Mouse (Mus musculus) small intestine, adult 2 months (tissue): Measurements from ENCODE around the gene Xpo4. TPM values are rescaled to one million over a fixed set of nuclear protein-coding genes. Genes with fewer than 3 reads are reported as not detected.

Source experiments
- H3K27ac ChIP-seq: fragments of 200-500 bp; 2 replicates; pipeline ENCODE4 v1.5.1; 2012; ENCODE audit warnings: low read depth, low read length, control low read depth, inconsistent platforms; ENCODE audit not compliant: insufficient read depth
- H3K27me3 ChIP-seq: fragments of 200-500 bp; 2 replicates; pipeline ENCODE4 v1.6.1; 2012; ENCODE audit warnings: mild to moderate bottlenecking, moderate library complexity, low read length, inconsistent platforms; ENCODE audit not compliant: control insufficient read depth, insufficient read depth
- H3K36me3 ChIP-seq: fragments of 200-500 bp; 2 replicates; pipeline ENCODE4 v1.6.1; 2012; ENCODE audit warnings: mild to moderate bottlenecking, low read length, control low read depth, inconsistent platforms; ENCODE audit not compliant: control insufficient read depth, insufficient read depth
- H3K4me1 ChIP-seq: fragments of 200-500 bp; 2 replicates; pipeline ENCODE4 v1.6.1; 2012; ENCODE audit warnings: low read length, inconsistent platforms, mixed read lengths; ENCODE audit not compliant: control insufficient read depth, insufficient read depth, insufficient read length
- H3K4me3 ChIP-seq: fragments of 200-500 bp; 2 replicates; pipeline ENCODE4 v1.5.1; 2012; ENCODE audit warnings: low read depth, mild to moderate bottlenecking, control low read depth, inconsistent platforms, low read length, moderate library complexity
- CTCF ChIP-seq: fragments of 200-500 bp; IDR thresholded peaks from 2 replicates; pipeline ENCODE4 v1.5.1; 2012; ENCODE audit warnings: low read depth, mild to moderate bottlenecking, control low read depth, inconsistent platforms, low read length, moderate library complexity, mixed read lengths; ENCODE audit not compliant: insufficient replicate concordance, insufficient read length; ENCODE audit errors: extremely low read depth
- POLR2A ChIP-seq: fragments of 200-500 bp; IDR thresholded peaks from 2 replicates; pipeline ENCODE4 v1.6.1; 2012; ENCODE audit warnings: low read depth, mild to moderate bottlenecking, control low read depth, inconsistent platforms, low read length, moderate library complexity
- WGBS: fragments of 180-500 bp; shearing (Covaris S2); methylation state at CpG from one replicate; pipeline ENCODE4 v1.1.7; 2018; 5-methylcytosine and 5-hydroxymethylcytosine counted together
- polyA plus RNA-seq: library from polyadenylated mRNA; depleted of rRNA; stranded (reverse); fragments of >200 nt; gene quantifications from 2 replicates; pipeline ENCODE4 v1.2.3, GENCODE M21; 2012; rRNA removed

Gene Xpo4
- polyA plus RNA-seq = 0.58 and 0.66 TPM in 2 replicates

DNA sequence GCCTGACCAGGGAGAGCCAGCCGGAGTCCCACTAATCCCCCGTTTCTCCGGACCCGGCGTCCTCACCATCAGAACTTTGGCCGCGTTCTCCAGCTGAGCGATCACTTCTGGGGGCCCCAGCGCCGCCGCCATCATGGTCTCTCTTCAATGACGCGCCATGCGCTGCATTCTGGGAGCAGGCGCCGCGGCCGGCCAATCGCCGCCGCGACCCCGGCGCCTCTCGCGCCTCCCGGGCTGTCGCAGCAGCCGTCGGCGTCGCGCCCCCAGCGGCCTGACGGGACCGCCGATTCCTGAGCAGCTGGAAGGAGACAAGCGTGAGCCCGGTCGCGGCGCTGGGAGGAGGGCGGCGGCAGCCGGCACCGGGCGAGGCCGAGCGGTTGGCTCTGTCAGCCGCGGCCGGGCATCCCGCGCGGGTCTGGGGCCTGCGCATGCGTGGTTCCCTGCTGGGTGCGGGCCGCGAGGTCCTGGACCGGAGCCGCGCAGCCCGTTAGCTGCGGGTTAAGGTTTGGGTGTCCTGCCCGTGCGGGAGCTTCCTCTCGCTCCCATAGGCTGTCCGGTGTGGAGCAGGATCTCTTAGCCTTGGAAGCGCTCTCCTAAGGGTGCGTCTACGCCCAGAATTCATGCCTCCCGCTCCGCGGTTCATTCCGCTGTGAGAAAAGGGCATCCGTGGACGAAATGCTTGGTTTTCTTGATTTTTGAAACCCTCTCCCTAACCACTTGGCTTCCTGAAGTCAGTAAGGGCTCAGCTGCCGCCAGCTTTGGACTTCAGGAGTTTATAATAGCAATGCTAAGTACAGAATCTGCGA lies at the start of gene Xpo4:
Gene Xpo4 (minus strand): TSS at position 609 of the 806 bp plus-strand sequence.
- under 1% methylated on average over 80 of the region's 80 CpGs for WGBS
- peak; percentile 49 for TF ChIP-seq POLR2A
- no peak for TF ChIP-seq CTCF
- H3K4me1 ChIP-seq = no peaks in the 10 kb centered on the region
- no peaks in the 10 kb centered on the region for H3K36me3 ChIP-seq
- peak within 1 kb of the TSS; percentile 91 for H3K4me3 ChIP-seq
- peak within 1 kb of the TSS; percentile 60 for H3K27ac ChIP-seq
- H3K27me3 ChIP-seq = no peaks in the 10 kb centered on the region

DNA sequence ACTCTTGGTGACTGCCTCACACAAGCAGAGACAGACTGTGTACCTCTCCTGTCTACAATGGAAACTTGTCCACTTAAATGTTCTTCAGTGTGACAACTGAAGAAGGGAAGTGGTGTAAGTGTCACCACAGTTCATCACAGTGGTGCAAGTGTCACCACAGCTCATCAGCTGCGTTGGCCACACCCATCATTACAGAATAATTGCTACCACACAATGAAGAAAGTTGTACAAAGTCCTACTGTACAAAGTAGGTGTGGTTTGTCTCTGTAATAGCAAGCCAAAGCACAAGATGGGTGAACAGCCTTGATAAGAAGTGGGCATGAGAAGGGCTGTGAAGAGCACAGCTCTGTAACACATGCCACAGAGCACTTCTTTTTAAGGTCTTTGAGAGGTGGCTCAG lies 47.7 kb upstream of the Xpo4 start:
- Histone ChIP-seq H3K36me3 (no peaks in the 10 kb centered on the region), H3K4me3 (no peak overlapping the region), H3K4me1 (peaks cover 32% of the 10 kb centered on the region), H3K27ac (peak overlapping the region; percentile 27), H3K27me3 (no peaks in the 10 kb centered on the region)
- 14% methylated on average over 1 of the region's 1 CpGs for WGBS
- TF ChIP-seq POLR2A (no peak), CTCF (no peak)

DNA sequence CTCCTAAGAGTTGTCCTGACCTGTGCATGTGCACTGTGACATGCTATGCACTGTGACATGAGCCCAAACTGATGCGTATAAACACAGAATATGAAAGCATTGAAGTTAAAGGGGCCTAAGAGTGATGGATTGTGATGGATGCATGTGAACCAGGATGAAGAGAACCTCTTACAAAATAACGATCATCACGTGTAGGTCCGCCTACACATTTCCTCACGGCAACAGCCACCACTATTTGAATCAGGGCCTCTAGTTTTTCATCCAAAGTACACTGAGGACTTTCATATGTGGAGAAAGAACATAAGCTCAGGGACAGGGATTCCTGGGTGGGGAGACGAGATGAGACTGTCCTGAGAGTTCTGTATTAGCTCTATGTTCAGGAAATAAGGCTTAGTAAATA lies 45.8 kb upstream of the Xpo4 start:
- no peak overlapping the region for H3K27ac ChIP-seq
- no peaks in the 10 kb centered on the region for H3K36me3 ChIP-seq
- TF ChIP-seq POLR2A (no peak), CTCF (no peak)
- H3K27me3 ChIP-seq = no peaks in the 10 kb centered on the region
- no peak overlapping the region for H3K4me3 ChIP-seq
- 82% methylated on average over 6 of the region's 6 CpGs for WGBS
- H3K4me1 ChIP-seq = peaks cover 32% of the 10 kb centered on the region

DNA sequence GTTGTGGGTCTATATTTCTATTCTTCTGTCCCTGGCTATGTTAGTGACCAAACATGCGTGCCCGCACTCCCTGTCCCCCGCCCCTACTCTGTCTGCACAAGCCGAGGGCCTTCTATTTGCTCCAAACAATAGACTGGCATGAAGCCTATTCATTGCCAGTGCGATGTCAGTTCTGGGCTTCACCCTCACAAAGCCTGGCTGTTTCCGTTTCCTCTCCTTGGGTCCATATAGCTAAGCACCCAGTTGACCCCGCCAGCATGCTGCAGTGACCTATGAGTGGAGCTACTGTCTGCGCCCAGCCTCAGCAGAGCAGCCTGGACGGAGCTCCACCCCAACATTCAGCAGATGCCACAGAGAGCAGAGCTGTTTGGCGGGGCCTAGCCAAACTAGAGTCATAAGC lies 43.9 kb upstream of the Xpo4 start:
- TF ChIP-seq POLR2A = no peak
- no peak for TF ChIP-seq CTCF
- Histone ChIP-seq H3K27ac (peak overlapping the region; percentile 28; the same call in 1 of the 2 replicates), H3K36me3 (no peaks in the 10 kb centered on the region), H3K4me1 (peaks cover 32% of the 10 kb centered on the region), H3K27me3 (no peaks in the 10 kb centered on the region), H3K4me3 (no peak overlapping the region)
- WGBS = 69% methylated on average over 10 of the region's 10 CpGs

DNA sequence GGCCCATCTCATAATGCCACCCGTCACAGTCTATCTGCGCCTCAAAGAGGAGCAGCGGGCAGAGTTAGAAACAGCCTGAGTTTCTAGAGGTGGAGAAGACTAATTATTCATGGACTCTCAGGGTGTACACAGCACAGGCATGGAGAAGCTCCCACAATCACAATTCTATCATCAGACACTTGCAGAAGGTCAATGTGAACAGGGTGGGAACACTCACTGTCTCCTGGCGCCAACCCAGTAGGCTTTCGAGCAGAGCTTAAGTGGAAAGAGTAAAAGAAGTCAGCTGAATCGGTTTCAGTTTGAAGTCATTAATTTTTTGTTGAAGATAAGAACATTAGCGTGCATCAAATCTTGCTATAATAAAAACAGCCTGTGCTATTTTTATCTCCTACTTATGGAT lies 43.4 kb upstream of the Xpo4 start:
- Histone ChIP-seq H3K4me3 (no peak overlapping the region), H3K27me3 (no peaks in the 10 kb centered on the region), H3K27ac (no peak overlapping the region), H3K4me1 (peaks cover 30% of the 10 kb centered on the region), H3K36me3 (no peaks in the 10 kb centered on the region)
- no peak for TF ChIP-seq POLR2A
- 58% methylated on average over 7 of the region's 7 CpGs for WGBS

DNA sequence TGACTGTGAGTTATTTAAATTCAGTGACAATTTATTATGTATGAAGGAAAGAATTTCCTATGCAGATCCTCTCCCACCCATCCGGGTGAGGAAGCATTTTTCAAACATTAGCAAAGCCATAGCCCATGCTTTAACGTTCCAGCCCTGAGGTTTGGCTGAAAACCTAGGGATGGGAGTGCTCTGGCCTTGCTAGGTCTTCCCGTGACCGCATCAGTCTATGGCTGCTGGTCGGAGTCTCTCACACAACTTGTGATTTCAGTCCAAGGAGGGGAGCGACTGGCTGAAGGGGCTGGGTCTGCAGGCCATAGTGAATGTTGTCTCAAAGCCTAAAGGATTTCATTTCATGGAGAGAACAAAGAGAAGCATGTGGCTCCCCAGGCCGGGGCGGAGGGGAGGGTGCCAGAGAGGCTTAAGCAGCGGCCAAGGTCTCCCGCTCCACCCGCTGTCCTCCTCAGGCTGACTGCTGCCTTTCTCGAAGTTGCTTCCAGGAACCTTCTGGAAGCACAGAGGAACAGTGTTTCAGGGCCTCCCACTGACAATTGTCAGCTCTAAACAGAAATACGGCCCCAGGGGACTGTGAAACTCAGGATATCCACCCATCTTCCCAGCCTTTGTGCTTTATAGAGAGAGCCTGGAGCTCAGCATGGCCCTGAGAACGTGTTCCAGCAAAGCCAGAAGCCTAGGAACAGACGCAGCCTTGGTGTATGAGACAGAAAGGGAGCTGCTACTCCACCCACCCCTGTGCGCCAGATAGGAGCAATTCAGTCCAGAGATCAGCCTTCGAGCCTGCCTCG lies 42.1 kb upstream of the Xpo4 start:
- no peak overlapping the region; the same call in 1 of the 2 replicates for H3K27ac ChIP-seq
- H3K36me3 ChIP-seq = no peaks in the 10 kb centered on the region
- peaks cover 18% of the 10 kb centered on the region for H3K4me1 ChIP-seq
- H3K4me3 ChIP-seq = no peak overlapping the region
- WGBS = 41% methylated on average over 18 of the region's 18 CpGs
- H3K27me3 ChIP-seq = no peaks in the 10 kb centered on the region
- TF ChIP-seq CTCF (no peak), POLR2A (no peak)

DNA sequence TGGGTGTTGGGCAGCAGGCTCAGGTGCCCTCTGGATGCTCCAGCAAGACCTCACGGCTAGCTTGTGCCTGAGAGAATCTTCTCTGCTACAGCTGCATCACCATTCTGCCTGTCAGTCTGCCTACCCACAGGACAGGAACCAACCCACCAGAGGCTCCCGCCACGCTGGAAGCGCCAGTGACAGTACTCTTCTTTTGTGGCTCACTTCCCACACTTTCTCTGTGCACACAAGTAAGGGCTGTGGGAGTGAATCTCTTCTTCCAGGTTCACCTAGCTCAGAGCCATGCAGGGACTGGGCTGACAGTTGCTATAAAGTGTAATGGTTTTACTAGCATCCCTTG lies 41.5 kb upstream of the Xpo4 start:
- Histone ChIP-seq H3K4me3 (no peak overlapping the region), H3K27ac (no peak overlapping the region), H3K36me3 (no peaks in the 10 kb centered on the region), H3K4me1 (peaks cover 15% of the 10 kb centered on the region), H3K27me3 (no peaks in the 10 kb centered on the region)
- 86% methylated on average over 4 of the region's 4 CpGs for WGBS
- TF ChIP-seq POLR2A = no peak
- no peak for TF ChIP-seq CTCF
